Mouse (Mus musculus) stomach, postnatal 0 days (tissue): ENCODE data around the gene Vps35l. TPM values are rescaled to one million over a fixed set of nuclear protein-coding genes. Genes with fewer than 3 reads are reported as not detected.

Source experiments
- ATAC-seq: fragments of 200-750 bp; cut with Nextera tagmentation; 2 replicates; pipeline ENCODE4 v1.8.0; 2017; ENCODE audit not compliant: low FRiP score, low TSS enrichment
- DNase-seq: peaks from one replicate; pipeline ENCODE4 v3.0.0-alpha.2; 2016; ENCODE audit warnings: low spot score
- H3K27ac ChIP-seq: fragments of 300-500 bp; sonication (generic); replicated peaks from 2 replicates; pipeline ENCODE4 v1.5.1; 2014; ENCODE audit warnings: mild to moderate bottlenecking, control low read depth
- H3K27me3 ChIP-seq: fragments of 300-500 bp; sonication (generic); 2 replicates; pipeline ENCODE4 v1.6.1; 2014; ENCODE audit warnings: low read length; ENCODE audit not compliant: control insufficient read depth, insufficient read depth
- H3K36me3 ChIP-seq: fragments of 300-500 bp; sonication (generic); 2 replicates; pipeline ENCODE4 v1.6.1; 2014; ENCODE audit warnings: low read length, mixed read lengths; ENCODE audit not compliant: control insufficient read depth, insufficient read depth
- H3K4me1 ChIP-seq: fragments of 300-500 bp; sonication (generic); replicated peaks from 2 replicates; pipeline ENCODE4 v1.6.1; 2014; ENCODE audit warnings: antibody characterized with exemption; ENCODE audit not compliant: control insufficient read depth, insufficient read depth
- H3K4me2 ChIP-seq: fragments of 300-500 bp; sonication (generic); replicated peaks from 2 replicates; pipeline ENCODE4 v1.6.1; 2014; ENCODE audit warnings: low read depth, mild to moderate bottlenecking, control low read depth, moderate library complexity
- H3K4me3 ChIP-seq: fragments of 300-500 bp; sonication (generic); 2 replicates; pipeline ENCODE4 v1.5.1; 2014; ENCODE audit warnings: low read depth, low read length, control low read depth
- H3K9ac ChIP-seq: fragments of 300-500 bp; sonication (generic); 2 replicates; pipeline ENCODE4 v1.6.1; 2014; ENCODE audit warnings: mild to moderate bottlenecking, low read length, control low read depth, mixed read lengths
- H3K9me3 ChIP-seq: fragments of 300-500 bp; sonication (generic); 2 replicates; pipeline ENCODE4 v1.6.1; 2016; ENCODE audit warnings: low read length; ENCODE audit not compliant: control insufficient read depth
- CTCF ChIP-seq: IDR thresholded peaks from 2 replicates; pipeline ENCODE4 v1.5.1; 2016; ENCODE audit warnings: antibody characterized with exemption, low read depth, mild to moderate bottlenecking, moderate library complexity
- EP300 ChIP-seq: optimal IDR thresholded peaks from 2 replicates; pipeline ENCODE3; 2016; ENCODE audit warnings: antibody characterized with exemption
- WGBS: fragments of 180-500 bp; shearing (Covaris S2); extraction: QIAGEN DNeasy Blood & Tissue Kit; methylation state at CpG from one replicate; pipeline ENCODE4 v1.1.7; 2014; 5-methylcytosine and 5-hydroxymethylcytosine counted together
- polyA plus RNA-seq: library from polyadenylated mRNA; unstranded; fragments of >200 nt; fragmentation: Nextera tagmentation; extraction: Ambion mirVana; gene quantifications from 2 replicates; pipeline ENCODE4 v1.2.1, GENCODE M21; 2015

Vps35l gene
- polyA plus RNA-seq, 1 experiment from 2014 or later, result 32.7 TPM

GRCm38 (mm10) chr7:118850676-118851290 lies 110.8 kb downstream of the Vps35l start:
- TF ChIP-seq EP300 (no peak), CTCF (no peak)
- peak; percentile 30 for ATAC-seq
- no peaks in the 10 kb centered on the region for H3K9me3 ChIP-seq
- no peak overlapping the region for H3K27ac ChIP-seq
- peak; percentile 63 for DNase-seq
- H3K4me2 ChIP-seq, result no peak overlapping the region
- no peak overlapping the region for H3K9ac ChIP-seq
- no peaks in the 10 kb centered on the region for H3K27me3 ChIP-seq
- peaks cover 20% of the 10 kb centered on the region for H3K36me3 ChIP-seq
- WGBS, result 52% methylated on average over 9 of the region's 9 CpGs
- H3K4me3 ChIP-seq, result no peak overlapping the region
- no peaks in the 10 kb centered on the region; the same call in 1 of the 2 replicates for H3K4me1 ChIP-seq

GRCm38 (mm10) chr7:118851571-118851970 lies 111.5 kb downstream of the Vps35l start:
- H3K27ac ChIP-seq, result no peak overlapping the region
- H3K9me3 ChIP-seq, result no peaks in the 10 kb centered on the region
- DNase-seq (peak; percentile 39), ATAC-seq (no peak)
- no peaks in the 10 kb centered on the region; the same call in 1 of the 2 replicates for H3K4me1 ChIP-seq
- H3K9ac ChIP-seq, result no peak overlapping the region
- TF ChIP-seq CTCF (no peak), EP300 (no peak)
- H3K4me2 ChIP-seq, result no peak overlapping the region
- peaks cover 17% of the 10 kb centered on the region for H3K36me3 ChIP-seq
- no peak overlapping the region for H3K4me3 ChIP-seq
- WGBS, result 66% methylated on average over 7 of the region's 7 CpGs
- no peaks in the 10 kb centered on the region for H3K27me3 ChIP-seq

- no peaks in the 10 kb centered on the region for H3K27me3 ChIP-seq
- TF ChIP-seq EP300 (no peak), CTCF (no peak)
- H3K4me3 ChIP-seq, result no peak overlapping the region
- ATAC-seq (no peak), DNase-seq (no peak)
- no peak overlapping the region for H3K4me2 ChIP-seq
- WGBS, result 86% methylated on average over 4 of the region's 4 CpGs
- no peaks in the 10 kb centered on the region for H3K9me3 ChIP-seq
- H3K9ac ChIP-seq, result no peak overlapping the region
- no peak overlapping the region for H3K27ac ChIP-seq
- H3K4me1 ChIP-seq, result no peaks in the 10 kb centered on the region; the same call in 1 of the 2 replicates
- peaks cover 12% of the 10 kb centered on the region for H3K36me3 ChIP-seq
Measured at GRCm38 (mm10) chr7:118852611-118853010, 112.6 kb downstream of the Vps35l start.

GRCm38 (mm10) chr7:118854606-118855005 lies 114.6 kb downstream of the Vps35l start:
- no peak for DNase-seq
- H3K9me3 ChIP-seq, result no peaks in the 10 kb centered on the region
- 12% methylated on average over 3 of the region's 3 CpGs for WGBS
- TF ChIP-seq CTCF (no peak), EP300 (no peak)
- no peak for ATAC-seq
- peak overlapping the region; percentile 81 for H3K4me2 ChIP-seq
- no peak overlapping the region for H3K27ac ChIP-seq
- no peaks in the 10 kb centered on the region for H3K27me3 ChIP-seq
- H3K9ac ChIP-seq, result peak overlapping the region; percentile 76
- 0 out of 2 replicates have a peak, but pooled peaks cover 2% of the 10 kb centered on the region for H3K36me3 ChIP-seq
- peak overlapping the region; percentile 80 for H3K4me3 ChIP-seq
- no peaks in the 10 kb centered on the region; the same call in 1 of the 2 replicates for H3K4me1 ChIP-seq

- no peaks in the 10 kb centered on the region for H3K9me3 ChIP-seq
- ATAC-seq (peak; percentile 96), DNase-seq (peak; percentile 96)
- H3K4me2 ChIP-seq, result peak within 1 kb of the TSS; percentile 81
- peak within 1 kb of the TSS; percentile 76 for H3K9ac ChIP-seq
- no peaks in the 10 kb centered on the region; the same call in 1 of the 2 replicates for H3K4me1 ChIP-seq
- peak within 1 kb of the TSS; percentile 81 for H3K27ac ChIP-seq
- under 1% methylated on average over 56 of the region's 57 CpGs for WGBS
- H3K36me3 ChIP-seq, result 0 out of 2 replicates have a peak, but pooled peaks cover 2% of the 10 kb centered on the region
- TF ChIP-seq CTCF (no peak), EP300 (no peak)
- H3K27me3 ChIP-seq, result no peaks in the 10 kb centered on the region
- H3K4me3 ChIP-seq, result peak within 1 kb of the TSS; percentile 80
Measured at GRCm38 (mm10) chr7:118855171-118855876, 115.3 kb downstream of the Vps35l start, which contains the start of gene Iqck. Gene Iqck (plus strand): TSS chr7:118855752.
